Mouse (Mus musculus) forelimb bud, embryonic 11.5 days (tissue): Measurements from ENCODE around the gene Spef1.

Experiments
- DNase-seq: peaks from one replicate; pipeline ENCODE4 v3.0.0-alpha.2; 2012; ENCODE audit warnings: low read depth, low spot score

Gene Spef1

DNA sequence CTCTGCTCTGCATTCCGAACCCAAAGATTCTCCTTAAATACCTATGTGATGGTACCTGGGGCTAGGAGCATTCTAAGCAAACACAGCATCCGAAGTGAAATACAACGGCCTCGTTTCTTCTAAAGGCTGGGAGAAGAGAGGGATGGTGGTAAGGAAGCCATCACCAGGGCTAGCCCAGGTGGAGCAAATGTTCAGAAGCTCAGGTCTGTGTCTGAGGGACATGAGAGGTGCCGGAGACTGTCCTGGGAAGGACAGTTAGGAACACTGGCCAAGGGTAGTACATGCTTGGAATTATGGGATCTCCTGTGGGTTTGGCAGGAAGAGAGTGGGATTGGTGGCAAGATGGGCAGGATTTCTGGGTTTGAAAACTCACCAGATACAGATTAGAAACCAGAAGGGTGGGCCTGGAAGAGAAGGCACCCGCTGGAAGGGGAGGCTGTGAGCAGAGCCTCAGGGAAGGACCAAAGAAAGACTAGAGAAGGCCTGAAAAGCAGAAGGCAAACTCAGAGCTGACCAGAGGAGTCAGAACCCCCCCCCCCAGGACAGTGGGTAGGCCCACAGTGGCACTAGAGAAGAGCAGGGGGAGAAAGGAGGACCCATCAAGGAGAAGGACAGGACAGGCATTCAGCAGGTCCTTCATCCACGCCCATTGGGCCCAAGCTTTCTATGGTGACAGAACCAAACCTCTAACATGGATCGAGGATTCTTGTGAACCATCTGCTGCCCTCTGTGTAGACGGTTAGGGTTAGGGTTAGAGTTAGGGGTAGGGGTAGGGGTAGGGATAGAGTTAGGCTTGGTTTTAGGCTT, 61.7 kb downstream of the Spef1 start:
- no peak for DNase-seq

DNA sequence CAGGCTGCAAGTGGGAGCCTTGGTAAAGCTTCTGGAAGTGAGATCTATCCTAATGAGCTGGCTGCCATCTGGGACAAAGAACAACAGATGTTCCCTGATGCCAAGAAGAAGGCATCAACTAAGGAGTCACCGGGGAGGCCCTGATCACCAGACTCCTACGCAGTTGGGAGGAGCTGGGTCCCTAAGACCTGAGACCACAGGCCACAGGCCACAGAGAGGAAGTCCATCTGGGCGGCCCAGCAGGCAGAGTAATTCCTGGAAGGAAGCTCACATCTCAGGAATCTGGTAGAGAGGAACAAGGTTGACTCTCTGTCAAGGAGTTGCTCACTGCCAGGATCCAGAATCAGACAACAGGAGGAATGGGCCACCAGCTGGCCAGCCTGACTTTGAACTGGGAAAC, 62.9 kb downstream of the Spef1 start:
- DNase-seq = no peak
